Mouse (Mus musculus): ENCODE data around the gene Nhsl1.

Nhsl1 gene

DNA sequence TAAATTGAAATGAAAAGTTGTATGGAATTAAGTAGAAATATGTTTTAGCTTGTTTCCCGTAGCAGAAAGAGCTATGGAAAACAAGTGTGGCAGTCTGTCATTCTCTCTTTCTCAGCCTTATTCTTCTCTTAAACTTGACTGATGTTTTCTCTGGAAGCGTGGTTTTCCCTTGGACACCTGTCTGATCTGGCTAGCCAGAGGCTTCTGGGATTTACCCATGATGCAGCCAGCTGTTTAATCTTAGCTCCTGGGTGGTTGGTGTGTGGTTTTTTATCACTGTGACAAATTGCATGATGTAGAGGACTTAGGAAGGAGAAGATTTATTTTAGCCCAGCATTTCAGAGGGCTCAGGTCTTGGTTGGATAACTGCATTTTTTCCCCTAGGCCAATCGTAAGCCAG is 164.9 kb downstream of the Nhsl1 start:
- DNase-seq (ENCODE audit: low spot score in 2 of 2), result no peak

DNA sequence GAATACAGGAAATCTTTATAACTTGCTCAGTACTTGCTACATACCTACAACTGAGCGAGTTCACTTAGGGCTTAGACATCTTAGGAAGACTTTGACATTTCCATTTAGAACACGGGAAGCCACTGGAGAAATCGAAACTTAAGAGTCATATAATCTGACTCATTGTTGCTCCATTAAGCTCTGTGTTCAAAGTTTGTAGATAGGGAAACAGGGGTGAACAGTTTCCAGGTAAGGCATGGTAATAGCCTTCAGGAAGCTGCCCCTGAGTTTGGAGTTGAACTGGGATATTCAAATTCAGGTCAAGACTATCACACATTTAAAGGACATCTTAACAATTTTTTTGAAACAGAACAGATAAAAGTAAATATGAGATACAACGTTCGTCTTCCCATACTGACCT is 165.9 kb downstream of the Nhsl1 start:
- DNase-seq (ENCODE audit: low spot score in 2 of 2), result no peak

- no peak for DNase-seq (ENCODE audit: low spot score in 2 of 2)
Observed at GRCm38 (mm10) chr10:18488239-18488803, 169.5 kb downstream of the Nhsl1 start.

DNA sequence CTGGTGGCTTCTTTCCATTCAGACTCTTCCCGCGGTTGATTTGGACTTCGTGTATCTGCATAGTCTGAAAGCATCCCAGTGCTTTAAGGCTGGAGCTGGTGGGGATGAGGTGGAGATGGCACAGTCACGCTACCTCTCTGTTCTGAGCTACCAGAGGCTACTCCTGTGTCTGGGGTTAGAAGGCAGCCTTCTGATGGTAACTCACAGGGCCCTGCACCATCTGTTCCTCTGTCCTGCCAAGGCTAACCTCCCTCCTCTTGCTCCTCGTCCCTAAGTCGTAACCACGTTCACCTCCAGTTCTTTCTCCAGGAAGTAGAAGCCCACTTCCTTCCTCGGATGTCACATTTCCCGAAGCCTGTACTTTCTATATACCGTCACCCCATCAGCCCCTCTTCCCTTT is 171.2 kb downstream of the Nhsl1 start:
- no peak for DNase-seq (ENCODE audit: low spot score in 2 of 2)

GRCm38 (mm10) chr10:18491952-18492351 is 173.2 kb downstream of the Nhsl1 start:
- DNase-seq (ENCODE audit: low spot score in 2 of 2), result no peak

DNA sequence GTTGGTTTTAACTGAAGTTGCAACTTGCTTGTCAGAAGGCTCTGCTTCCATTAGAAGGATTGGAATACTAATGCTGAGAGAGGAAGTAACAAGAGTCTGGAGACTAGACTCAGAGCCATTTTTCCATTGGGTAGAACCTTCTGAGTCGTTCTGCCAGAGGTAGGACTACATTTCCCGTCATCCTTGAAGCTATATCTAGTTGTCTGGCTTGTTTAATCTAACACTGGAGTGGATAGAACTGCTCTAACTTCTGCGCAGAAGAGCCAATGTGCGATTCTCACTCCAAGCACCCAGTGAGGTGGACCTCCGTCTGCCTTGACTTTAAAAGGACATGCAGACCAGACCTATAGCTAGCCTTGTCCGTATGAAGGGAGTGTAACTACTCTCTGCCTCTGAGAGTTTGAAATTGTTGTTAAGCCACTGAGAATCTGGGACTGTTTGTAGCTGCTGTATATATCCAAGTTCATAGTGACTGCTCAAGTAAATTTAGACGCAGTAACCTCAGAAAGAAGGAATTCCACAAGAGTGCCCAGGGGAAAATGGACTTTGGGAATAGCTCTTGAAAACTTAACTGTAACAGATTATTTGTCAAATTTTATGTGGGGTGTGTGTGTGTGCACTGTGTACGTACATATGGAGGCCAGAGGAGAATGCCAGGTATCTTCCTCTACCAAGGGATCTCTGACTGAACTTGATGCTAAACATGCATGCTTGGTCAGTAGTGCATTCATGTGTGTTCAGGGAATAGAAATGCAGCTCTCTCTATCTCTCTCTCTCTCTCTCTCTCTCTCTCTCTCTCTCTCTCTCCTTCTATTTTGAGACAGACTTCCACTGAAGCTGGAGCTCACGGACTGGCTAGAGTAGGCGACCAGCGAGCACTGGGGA is 174.5 kb downstream of the Nhsl1 start:
- no peak for DNase-seq (ENCODE audit: low spot score in 2 of 2)

DNA sequence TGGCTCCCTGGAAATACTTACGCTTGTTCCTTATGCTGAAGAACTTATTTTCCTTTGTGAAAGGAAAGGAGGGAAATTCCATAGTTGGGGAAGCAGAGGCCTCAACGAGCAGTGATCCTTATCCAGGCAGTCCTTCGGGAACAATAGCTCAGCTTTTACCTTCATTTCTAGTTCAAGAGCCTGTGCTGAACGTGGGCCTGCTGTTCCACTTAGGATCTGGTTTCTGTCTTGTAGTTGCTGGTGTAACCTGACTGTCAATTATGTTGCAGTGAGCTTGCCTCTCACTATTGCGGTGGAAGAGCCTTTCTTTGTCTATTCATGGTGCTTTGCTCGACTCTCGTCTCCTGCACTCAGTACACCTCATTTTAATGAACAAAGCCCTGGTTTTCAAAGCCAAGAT is 175.5 kb downstream of the Nhsl1 start:
- DNase-seq (ENCODE audit: low spot score in 2 of 2), result no peak

GRCm38 (mm10) chr10:18497066-18497465 is 178.3 kb downstream of the Nhsl1 start:
- DNase-seq (ENCODE audit: low spot score in 2 of 2), result no peak

DNA sequence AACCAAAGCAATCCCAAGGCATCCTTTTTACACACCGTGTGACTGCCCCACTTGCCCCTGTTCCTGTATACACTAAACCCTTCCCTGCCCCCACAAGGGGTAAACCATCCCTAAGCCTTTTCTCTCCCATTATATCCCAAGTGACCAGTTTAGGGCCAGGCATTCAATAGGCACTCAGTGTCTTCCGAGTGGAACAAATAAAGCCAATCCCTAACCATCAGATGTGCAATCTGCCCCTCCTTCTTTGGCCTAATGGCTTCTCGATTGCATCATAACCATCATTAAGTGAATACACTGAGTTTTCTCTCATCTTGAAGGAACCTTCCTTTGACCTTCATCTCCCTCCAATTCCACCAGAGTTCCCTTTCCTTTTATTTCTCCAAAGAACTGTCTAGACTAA is 183.2 kb downstream of the Nhsl1 start:
- DNase-seq (ENCODE audit: low spot score in 2 of 2), result no peak

GRCm38 (mm10) chr10:18505690-18506089 is 186.9 kb downstream of the Nhsl1 start:
- DNase-seq (ENCODE audit: low spot score in 2 of 2), result no peak

- DNase-seq (ENCODE audit: low spot score in 2 of 2), result no peak
Observed at GRCm38 (mm10) chr10:18506501-18506946, 187.7 kb downstream of the Nhsl1 start.

DNA sequence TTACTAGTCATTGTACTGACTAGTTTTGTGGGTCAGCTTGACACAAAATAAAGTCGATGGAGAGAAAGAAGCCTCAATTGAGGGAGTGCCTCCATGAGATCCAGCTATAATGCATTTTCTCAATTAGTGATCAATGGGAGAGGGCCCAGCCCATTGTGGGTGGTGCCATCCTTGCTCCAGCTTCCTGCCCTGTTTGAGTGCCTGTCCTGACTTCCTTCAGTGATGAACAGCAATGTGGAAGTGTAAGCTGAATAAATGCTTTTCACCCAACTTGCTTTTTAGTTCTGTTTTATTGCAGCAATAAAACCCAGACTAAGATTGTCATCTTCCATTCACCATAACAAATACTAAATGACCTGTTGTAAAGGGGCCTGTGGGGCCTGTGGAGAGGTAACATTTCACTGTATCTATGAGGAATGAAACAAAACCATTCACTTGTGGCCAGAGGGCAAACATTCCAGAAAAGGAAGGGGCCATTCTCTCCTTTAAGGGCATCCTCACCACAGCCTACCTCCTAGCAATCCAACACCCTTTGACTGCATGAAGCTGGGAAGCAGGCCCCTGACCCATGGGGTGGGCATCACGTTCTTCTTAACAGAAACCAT is 189.2 kb downstream of the Nhsl1 start:
- no peak for DNase-seq (ENCODE audit: low spot score in 2 of 2)

GRCm38 (mm10) chr10:18508586-18508985 is 189.8 kb downstream of the Nhsl1 start:
- DNase-seq (ENCODE audit: low spot score in 2 of 2), result peak in 1 of 2 experiments; percentile 38

GRCm38 (mm10) chr10:18510663-18511062 is 191.9 kb downstream of the Nhsl1 start:
- DNase-seq (ENCODE audit: low spot score in 2 of 2), result no peak

GRCm38 (mm10) chr10:18511496-18511895 is 192.7 kb downstream of the Nhsl1 start:
- no peak for DNase-seq (ENCODE audit: low spot score in 2 of 2)

DNA sequence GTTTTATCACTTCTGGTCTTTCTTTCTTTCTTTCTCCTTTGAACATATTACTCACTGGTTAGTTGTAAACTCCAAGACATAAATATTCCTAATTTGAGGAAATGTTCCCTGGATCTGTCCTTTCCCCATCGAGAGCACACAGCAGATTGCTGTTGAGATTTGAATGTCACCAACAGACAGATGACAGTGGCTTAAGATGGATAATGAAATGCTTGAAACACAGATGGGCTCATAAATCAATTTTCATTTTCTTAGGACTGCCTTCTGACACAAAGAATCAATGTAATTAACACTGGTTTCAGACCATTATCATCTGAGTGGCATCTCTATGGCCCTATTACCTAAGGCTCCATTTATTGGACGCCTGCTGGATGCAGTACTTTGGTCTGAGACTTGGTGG is 203.8 kb downstream of the Nhsl1 start:
- no peak for DNase-seq (ENCODE audit: low spot score in 2 of 2)

- no peak for DNase-seq (ENCODE audit: low spot score in 2 of 2)
Observed at GRCm38 (mm10) chr10:18525311-18525710, 206.5 kb downstream of the Nhsl1 start.

GRCm38 (mm10) chr10:18525726-18526125 is 206.9 kb downstream of the Nhsl1 start:
- DNase-seq (ENCODE audit: low spot score in 2 of 2), result no peak

GRCm38 (mm10) chr10:18526184-18526850 is 207.5 kb downstream of the Nhsl1 start:
- peak; percentile 30 to 35 for DNase-seq (ENCODE audit: low spot score in 2 of 2)

DNA sequence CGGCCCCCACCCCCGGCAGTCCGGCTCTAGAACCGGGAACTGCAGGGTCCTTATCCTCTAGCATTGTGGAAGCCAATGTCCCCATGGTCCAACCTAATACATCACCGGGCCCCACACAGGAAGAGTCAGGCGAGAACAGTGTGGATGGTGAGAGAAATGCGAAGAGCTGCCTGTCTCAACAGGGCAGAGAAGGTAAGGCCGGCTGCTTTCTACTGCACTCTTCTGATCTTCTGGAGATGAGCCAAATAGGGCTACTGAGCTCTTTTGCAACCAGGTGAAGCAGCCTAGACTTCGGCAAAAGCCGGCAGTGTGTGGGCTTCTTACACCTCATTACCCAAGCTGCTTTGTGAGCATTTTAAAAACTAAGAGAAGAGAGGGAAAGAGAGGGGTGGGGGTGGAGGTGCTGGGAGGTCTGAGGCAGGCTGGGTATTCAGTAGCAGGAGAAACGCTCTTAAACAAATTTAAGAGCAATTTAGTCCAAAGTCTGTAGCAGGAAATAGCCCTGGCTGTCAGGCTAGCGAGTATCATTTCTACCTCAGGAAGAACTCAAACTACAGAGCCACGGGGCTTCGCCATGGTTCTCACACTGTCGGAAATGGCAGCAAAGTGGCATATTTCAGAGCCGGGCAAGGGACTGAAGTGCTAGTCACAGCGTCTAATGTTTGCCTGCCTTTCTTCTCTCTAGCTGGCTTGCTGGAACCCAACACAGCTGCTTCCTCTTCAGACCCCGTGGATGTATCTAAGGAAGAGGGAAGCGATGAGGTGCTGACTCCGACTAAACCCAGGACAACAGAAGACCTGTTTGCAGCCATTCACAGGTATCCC is 208.3 kb downstream of the Nhsl1 start:
- DNase-seq (ENCODE audit: low spot score in 2 of 2), result peak in 1 of 2 experiments; percentile 22

GRCm38 (mm10) chr10:18527766-18528165 is 209.0 kb downstream of the Nhsl1 start:
- DNase-seq (ENCODE audit: low spot score in 2 of 2), result no peak

All from frontal cortex, postnatal 25 days (tissue).